Mouse (Mus musculus) stomach, postnatal 0 days (tissue): ENCODE measurements around the gene Fam196a. TPM values are rescaled to one million over a fixed set of nuclear protein-coding genes. Genes with fewer than 3 reads are reported as not detected.
A peak's percentile ranks its signal among the peaks of the same experiment; 100 is the strongest.

Experiments used
- ATAC-seq: fragments of 200-750 bp; cut with Nextera tagmentation; 2 replicates; pipeline ENCODE4 v1.8.0; 2017; ENCODE audit not compliant: low FRiP score, low TSS enrichment
- DNase-seq: peaks from one replicate; pipeline ENCODE4 v3.0.0-alpha.2; 2016; ENCODE audit warnings: low spot score
- H3K27ac ChIP-seq: fragments of 300-500 bp; sonication (generic); replicated peaks from 2 replicates; pipeline ENCODE4 v1.5.1; 2014; ENCODE audit warnings: mild to moderate bottlenecking, control low read depth
- H3K27me3 ChIP-seq: fragments of 300-500 bp; sonication (generic); 2 replicates; pipeline ENCODE4 v1.6.1; 2014; ENCODE audit warnings: low read length; ENCODE audit not compliant: control insufficient read depth, insufficient read depth
- H3K36me3 ChIP-seq: fragments of 300-500 bp; sonication (generic); 2 replicates; pipeline ENCODE4 v1.6.1; 2014; ENCODE audit warnings: low read length, mixed read lengths; ENCODE audit not compliant: control insufficient read depth, insufficient read depth
- H3K4me1 ChIP-seq: fragments of 300-500 bp; sonication (generic); replicated peaks from 2 replicates; pipeline ENCODE4 v1.6.1; 2014; ENCODE audit warnings: antibody characterized with exemption; ENCODE audit not compliant: control insufficient read depth, insufficient read depth
- H3K4me2 ChIP-seq: fragments of 300-500 bp; sonication (generic); replicated peaks from 2 replicates; pipeline ENCODE4 v1.6.1; 2014; ENCODE audit warnings: low read depth, mild to moderate bottlenecking, control low read depth, moderate library complexity
- H3K4me3 ChIP-seq: fragments of 300-500 bp; sonication (generic); 2 replicates; pipeline ENCODE4 v1.5.1; 2014; ENCODE audit warnings: low read depth, low read length, control low read depth
- H3K9ac ChIP-seq: fragments of 300-500 bp; sonication (generic); 2 replicates; pipeline ENCODE4 v1.6.1; 2014; ENCODE audit warnings: mild to moderate bottlenecking, low read length, control low read depth, mixed read lengths
- H3K9me3 ChIP-seq: fragments of 300-500 bp; sonication (generic); 2 replicates; pipeline ENCODE4 v1.6.1; 2016; ENCODE audit warnings: low read length; ENCODE audit not compliant: control insufficient read depth
- CTCF ChIP-seq: IDR thresholded peaks from 2 replicates; pipeline ENCODE4 v1.5.1; 2016; ENCODE audit warnings: antibody characterized with exemption, low read depth, mild to moderate bottlenecking, moderate library complexity
- EP300 ChIP-seq: optimal IDR thresholded peaks from 2 replicates; pipeline ENCODE3; 2016; ENCODE audit warnings: antibody characterized with exemption
- WGBS: fragments of 180-500 bp; shearing (Covaris S2); extraction: QIAGEN DNeasy Blood & Tissue Kit; methylation state at CpG from one replicate; pipeline ENCODE4 v1.1.7; 2014; 5-methylcytosine and 5-hydroxymethylcytosine counted together
- polyA plus RNA-seq: library from polyadenylated mRNA; unstranded; fragments of >200 nt; fragmentation: Nextera tagmentation; extraction: Ambion mirVana; gene quantifications from 2 replicates; pipeline ENCODE4 v1.2.1, GENCODE M21; 2015

The Fam196a gene
- polyA plus RNA-seq = 0.50 and 0.51 TPM in 2 replicates

DNA sequence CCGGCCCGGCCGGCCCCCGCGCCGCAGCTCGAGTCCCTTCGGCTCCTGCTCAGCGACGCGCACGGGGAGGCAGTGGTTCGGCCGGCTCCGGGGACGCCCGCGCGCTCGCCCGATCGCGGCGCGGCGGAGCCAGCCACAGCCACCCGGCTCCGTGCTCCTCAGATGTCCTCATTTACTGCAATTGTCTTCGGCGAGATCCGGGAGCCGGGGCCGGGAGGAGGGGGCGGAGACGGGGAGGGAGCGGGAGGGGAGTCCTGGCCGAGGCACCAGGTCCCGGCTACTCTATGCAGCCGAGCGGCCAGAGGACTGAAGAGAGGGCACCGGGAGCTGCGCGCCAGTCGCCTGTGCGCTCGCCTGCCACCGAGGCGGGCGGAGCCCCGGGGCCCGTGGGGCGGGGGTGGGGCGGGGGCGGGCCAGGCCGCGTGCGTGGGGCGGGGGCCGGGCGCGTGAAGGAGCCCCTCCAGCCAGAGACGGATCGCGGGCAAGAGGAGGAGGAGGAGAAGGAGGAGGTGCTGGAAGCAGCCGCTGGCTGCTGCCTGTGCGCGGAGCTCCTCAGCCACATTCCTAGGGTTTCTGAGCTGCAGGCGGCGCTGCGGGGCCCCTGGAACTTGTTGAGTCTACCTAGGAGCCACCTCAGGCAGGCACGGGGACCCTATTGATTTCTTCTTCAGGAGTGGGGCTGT, at the start of gene Fam196a:
Fam196a (minus strand) TSS at position 504 of the 683 bp plus-strand sequence.
- H3K27ac ChIP-seq = no peak within 1 kb of the TSS
- ATAC-seq (peak; percentile 66; the same call in 1 of the 2 replicates), DNase-seq (peak; percentile 52)
- H3K4me3 ChIP-seq = peak within 1 kb of the TSS; percentile 47
- peaks cover 3% of the 10 kb centered on the region; the same call in 1 of the 2 replicates for H3K4me1 ChIP-seq
- peak within 1 kb of the TSS; percentile 43 for H3K9ac ChIP-seq
- H3K9me3 ChIP-seq = no peaks in the 10 kb centered on the region
- 2% methylated on average over 32 of the region's 71 CpGs for WGBS
- H3K4me2 ChIP-seq = peak within 1 kb of the TSS; percentile 90
- TF ChIP-seq EP300 (no peak), CTCF (peak; percentile 53)
- H3K36me3 ChIP-seq = no peaks in the 10 kb centered on the region
- no peaks in the 10 kb centered on the region for H3K27me3 ChIP-seq

DNA sequence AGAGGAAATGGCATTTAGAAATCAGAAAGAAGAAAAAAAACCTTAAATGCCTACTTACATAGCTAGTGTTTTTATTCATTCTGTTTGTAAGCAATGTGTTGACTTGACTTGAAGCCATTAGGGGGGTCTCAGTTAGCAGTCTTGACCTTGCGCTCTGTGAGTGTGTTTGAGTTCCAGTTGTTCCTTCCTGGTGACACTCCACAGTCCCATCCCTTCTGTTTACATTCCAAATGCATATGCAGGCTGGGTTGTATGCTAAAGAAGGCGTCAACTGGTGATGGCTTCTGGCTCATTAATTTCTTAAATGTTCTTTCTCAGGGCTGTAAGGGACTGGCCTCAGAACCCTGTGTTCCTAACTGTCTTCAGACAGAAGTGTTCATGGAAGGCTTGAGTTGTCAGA, 23.4 kb upstream of the Fam196a start:
- H3K4me1 ChIP-seq = no peaks in the 10 kb centered on the region
- no peaks in the 10 kb centered on the region for H3K9me3 ChIP-seq
- no peak overlapping the region for H3K27ac ChIP-seq
- H3K36me3 ChIP-seq = no peaks in the 10 kb centered on the region
- no peak for ATAC-seq
- H3K4me3 ChIP-seq = no peak overlapping the region
- no peak overlapping the region for H3K4me2 ChIP-seq
- no peak overlapping the region for H3K9ac ChIP-seq
- H3K27me3 ChIP-seq = no peaks in the 10 kb centered on the region
- no peak for DNase-seq
- TF ChIP-seq EP300 (no peak), CTCF (no peak)
- 51% methylated on average over 2 of the region's 2 CpGs for whole genome bisulfite sequencing

DNA sequence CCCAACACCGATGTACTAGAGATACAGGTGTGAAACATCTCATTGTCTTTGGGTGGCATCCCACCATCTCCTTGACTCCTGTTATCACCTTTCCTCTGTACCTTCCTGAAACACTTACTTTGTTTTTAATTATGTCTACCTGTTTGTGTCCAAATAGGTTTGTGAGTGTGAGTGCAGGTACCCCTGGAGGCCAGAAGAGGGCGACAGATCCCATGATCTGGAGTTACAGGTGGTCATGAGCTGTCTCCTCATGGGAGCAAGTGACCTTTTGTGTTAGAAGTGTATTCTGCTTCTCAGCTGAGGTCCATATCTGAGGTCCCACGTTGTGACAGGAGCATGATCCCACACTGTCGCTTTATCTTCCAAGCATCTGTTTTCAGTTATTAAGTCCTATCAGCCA, 22.6 kb upstream of the Fam196a start:
- Histone ChIP-seq H3K36me3 (no peaks in the 10 kb centered on the region), H3K4me3 (no peak overlapping the region), H3K27me3 (no peaks in the 10 kb centered on the region), H3K9me3 (no peaks in the 10 kb centered on the region), H3K27ac (no peak overlapping the region), H3K9ac (no peak overlapping the region), H3K4me2 (no peak overlapping the region), H3K4me1 (no peaks in the 10 kb centered on the region)
- WGBS = 66% methylated on average over 4 of the region's 4 CpGs
- TF ChIP-seq CTCF = peak; percentile 70
- TF ChIP-seq EP300 = no peak
- ATAC-seq (no peak), DNase-seq (no peak)

DNA sequence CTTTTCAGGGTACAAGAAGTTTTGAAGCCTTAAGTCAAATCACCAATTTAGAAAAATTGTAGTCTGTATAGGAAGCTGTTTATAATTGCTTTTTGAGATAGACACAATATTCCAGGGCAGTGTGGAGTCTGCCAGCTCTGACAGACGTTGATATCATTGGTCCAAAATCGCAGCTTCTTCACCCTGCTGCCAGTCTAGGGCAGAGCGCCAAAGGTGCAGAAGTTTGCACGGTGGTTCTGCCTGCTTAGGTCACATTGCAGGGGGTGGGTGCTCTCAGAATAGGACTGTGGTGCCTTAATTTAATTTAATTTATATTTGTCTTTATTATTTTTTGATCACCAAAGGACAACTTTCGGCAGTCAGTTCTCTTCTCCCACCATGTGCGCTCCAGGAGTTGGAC, 20.9 kb upstream of the Fam196a start:
- ATAC-seq (no peak), DNase-seq (no peak)
- H3K4me3 ChIP-seq = no peak overlapping the region
- no peaks in the 10 kb centered on the region for H3K4me1 ChIP-seq
- H3K9ac ChIP-seq = no peak overlapping the region
- H3K27me3 ChIP-seq = no peaks in the 10 kb centered on the region
- H3K4me2 ChIP-seq = no peak overlapping the region
- no peak for TF ChIP-seq CTCF
- no peak for TF ChIP-seq EP300
- 87% methylated on average over 6 of the region's 6 CpGs for WGBS
- H3K9me3 ChIP-seq = no peaks in the 10 kb centered on the region
- H3K36me3 ChIP-seq = no peaks in the 10 kb centered on the region
- no peak overlapping the region for H3K27ac ChIP-seq

DNA sequence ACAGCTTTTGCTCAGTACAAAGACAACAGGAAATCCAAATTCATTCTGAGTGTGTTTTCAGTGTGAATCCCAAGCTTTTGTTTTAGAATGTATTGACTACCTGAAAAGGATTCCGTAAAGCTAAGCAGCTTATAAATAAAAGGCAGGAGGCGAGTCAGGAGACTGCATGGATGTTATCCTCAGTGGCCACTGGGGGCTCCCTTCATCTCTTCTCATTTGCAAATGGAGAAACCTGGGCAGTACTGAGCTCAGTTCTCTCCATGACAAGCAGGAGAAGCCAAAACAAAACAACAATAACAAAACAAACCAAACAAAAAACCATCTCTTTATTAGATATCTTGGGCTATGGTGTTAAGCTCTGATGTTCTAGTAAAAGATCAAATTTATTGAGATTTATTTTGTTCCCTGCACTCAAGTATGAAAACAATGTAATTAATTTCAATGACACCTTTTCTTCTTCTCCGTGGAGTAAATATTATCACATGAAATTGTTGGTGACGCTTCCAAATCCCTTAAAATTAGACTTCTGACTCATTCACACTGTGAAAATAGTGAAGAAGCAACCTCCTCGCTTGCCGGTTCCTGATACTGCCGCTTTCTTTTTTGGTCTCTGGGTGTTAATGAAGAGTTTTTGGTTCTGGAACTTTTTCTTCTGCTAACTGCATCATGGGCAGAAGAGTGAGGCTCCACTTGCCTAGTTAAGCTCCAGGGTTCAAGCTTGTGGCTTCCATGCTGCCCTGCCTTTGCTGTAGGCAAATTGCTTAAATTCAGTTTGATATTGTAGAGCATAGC, 7.9 kb upstream of the Fam196a start:
- Histone ChIP-seq H3K27ac (no peak overlapping the region), H3K36me3 (no peaks in the 10 kb centered on the region), H3K4me1 (no peaks in the 10 kb centered on the region), H3K4me3 (no peak overlapping the region), H3K9ac (no peak overlapping the region), H3K4me2 (no peak overlapping the region), H3K9me3 (no peaks in the 10 kb centered on the region), H3K27me3 (no peaks in the 10 kb centered on the region)
- DNase-seq (no peak), ATAC-seq (no peak)
- WGBS = 87% methylated on average over 7 of the region's 7 CpGs
- TF ChIP-seq CTCF = peak; percentile 52
- no peak for TF ChIP-seq EP300

DNA sequence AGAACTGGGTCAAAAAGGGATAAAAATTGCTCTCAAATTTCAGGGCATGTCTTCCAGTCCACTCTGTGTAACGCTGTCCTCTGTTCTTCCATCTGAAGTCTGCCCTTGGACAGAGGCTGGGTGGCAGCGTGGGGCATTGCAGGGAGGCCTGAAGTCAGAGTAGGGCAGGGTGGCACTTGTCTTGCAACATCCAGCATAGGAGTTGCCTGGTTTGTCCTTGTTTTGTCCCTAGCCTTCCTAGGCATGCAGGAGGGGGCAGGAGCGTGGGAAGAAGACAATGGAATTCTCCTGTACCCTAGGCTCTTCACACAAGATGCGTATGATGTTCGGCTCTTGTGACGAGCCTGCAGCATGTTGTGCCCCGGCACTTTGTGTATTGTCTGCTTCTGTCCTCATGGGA, 5.5 kb upstream of the Fam196a start:
- H3K9ac ChIP-seq = no peak overlapping the region
- DNase-seq (no peak), ATAC-seq (no peak)
- H3K9me3 ChIP-seq = no peaks in the 10 kb centered on the region
- no peaks in the 10 kb centered on the region for H3K36me3 ChIP-seq
- 81% methylated on average over 7 of the region's 7 CpGs for WGBS
- no peak overlapping the region for H3K4me3 ChIP-seq
- H3K27ac ChIP-seq = no peak overlapping the region
- H3K4me1 ChIP-seq = no peaks in the 10 kb centered on the region
- H3K4me2 ChIP-seq = no peak overlapping the region
- no peaks in the 10 kb centered on the region for H3K27me3 ChIP-seq
- TF ChIP-seq EP300 (no peak), CTCF (no peak)
